Mouse (Mus musculus) ES-CJ7 (cell line): Measurements from ENCODE around the gene Oprm1.

Source experiments
- DNase-seq: peaks from one replicate; pipeline ENCODE4 v3.0.0; 2011; ENCODE audit warnings: low read depth, low spot score

The Oprm1 gene

DNA sequence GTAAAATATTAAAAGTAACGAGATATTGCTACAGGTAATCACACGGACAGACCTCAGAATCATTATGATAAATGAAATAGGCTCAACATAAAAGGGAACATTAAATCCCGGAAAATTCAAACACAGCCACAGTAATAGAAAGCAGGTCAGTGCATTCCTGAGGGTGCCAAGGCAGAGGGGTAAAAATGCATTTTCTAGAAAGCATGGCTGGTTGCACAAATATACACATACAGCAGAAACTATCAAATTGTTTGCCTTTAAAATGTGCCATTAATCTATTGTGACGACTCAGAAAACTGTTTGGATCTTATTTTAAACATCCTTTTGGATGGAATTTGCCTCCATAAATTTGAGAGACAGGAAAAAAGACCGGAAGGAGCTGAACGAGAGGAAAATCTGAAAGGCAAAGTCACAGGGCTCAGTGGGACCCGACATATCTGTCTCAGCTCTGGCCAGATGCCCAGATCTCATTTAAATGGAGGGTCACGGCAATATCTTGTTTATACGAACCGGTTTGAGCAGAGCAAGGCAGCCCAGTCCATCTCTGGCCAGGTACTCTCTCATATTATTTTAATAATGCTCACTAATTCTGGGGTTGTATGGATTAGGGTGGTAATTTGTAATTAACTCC, 289.1 kb downstream of the Oprm1 start:
- DNase-seq, result no peak

DNA sequence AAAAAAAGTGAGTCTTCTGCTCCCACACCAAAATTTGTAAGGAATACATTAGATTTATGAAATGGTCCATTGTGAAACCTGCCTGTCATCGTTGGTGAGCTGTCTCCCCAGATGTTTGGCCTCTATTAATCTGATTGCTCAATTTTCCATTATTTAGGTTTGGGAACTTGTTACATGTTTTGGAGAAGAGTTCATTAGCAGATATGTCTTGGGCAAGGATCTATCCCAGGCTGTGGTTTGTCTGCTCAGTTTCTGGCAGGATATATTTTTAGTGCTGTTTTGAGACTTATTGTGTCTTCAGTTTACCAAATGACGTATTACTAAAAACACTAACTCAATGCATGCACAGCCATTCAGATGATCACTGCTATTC, 289.6 kb downstream of the Oprm1 start:
- no peak for DNase-seq

DNA sequence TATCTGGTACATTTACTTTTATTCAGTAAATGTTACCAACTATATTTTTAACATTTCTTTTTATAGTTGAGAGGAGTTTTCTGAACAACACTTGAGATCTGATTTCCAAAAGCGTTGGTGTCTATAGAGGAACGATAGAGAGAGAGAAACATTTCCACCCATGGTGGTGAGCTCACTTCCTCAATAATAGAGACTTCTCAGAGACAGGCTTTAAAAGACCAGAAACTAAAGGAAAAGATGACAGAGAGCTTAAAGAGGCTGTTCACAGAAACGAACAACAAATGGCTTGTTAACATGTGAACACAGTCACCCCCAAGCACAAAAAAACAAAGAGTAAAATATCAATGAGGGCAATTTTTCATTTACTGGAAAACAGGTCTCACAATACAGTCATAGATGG, 291.6 kb downstream of the Oprm1 start:
- DNase-seq, result no peak

DNA sequence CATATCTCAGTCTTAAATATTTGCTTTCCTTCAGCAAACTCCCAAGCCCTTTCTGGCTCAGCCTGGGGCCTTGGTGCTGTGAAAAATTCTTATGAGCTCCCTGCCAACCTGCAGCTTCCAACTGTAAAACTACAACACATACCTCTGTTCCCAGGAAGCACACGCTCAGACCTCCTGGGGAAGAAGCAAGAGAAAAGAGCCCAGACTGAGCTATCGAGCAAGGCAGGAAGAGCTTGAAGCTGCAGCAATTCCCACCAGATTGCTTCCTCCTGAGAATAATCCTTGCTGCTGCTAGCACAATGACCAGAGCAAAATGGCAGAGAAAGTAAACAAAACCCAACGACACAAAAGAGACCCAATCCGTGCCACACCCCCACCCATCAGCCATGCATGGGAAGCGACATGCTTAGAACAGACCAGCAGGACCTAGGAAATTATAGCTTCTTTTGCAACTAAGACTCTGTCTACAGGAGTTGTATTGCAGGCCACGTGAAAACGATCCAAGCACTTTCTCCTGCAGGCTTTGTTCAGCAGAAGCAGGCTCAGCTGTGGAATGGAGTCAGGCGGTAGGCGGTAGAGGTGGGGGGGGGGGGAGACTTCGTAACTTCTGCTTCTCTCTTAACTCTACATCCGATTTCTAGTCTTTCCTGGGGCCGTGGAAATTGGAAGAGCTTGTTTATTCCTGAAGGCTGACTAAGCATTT, 294.2 kb downstream of the Oprm1 start, which contains the start of gene Ipcef1:
Gene Ipcef1, minus strand, starts transcription at position 164 of the 703 bp plus-strand sequence.
- peak; percentile 15 for DNase-seq

DNA sequence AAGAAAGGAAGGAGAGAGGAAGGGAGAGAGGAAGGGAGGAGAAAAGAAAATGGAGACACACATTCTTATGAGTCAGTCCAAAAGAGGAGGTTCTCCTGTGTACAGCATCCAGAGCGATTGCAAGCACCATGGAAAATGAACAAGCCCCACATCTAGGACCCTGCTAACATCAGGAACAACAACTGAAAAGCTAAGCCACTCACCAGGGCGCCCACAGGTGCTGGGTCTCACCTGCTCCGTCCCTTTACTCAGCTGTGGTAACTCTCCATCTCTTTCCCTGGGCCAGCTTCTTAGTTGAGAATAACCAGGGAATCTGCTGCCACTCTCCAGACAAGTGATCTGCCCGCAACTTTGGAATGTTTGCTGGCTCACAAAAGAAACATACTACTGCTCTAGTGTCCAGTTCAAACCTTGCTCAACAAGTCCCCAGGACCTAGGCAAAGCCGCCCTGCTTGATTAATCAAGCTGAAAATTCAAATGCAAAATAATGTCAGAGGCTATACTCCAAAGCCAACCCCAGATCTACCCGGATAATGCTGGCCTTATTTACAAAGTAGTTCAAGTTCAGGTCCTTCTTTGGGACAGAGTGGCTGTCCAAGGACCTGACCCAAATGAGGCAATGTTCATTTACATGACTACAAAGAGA, 296.4 kb downstream of the Oprm1 start:
- no peak for DNase-seq

DNA sequence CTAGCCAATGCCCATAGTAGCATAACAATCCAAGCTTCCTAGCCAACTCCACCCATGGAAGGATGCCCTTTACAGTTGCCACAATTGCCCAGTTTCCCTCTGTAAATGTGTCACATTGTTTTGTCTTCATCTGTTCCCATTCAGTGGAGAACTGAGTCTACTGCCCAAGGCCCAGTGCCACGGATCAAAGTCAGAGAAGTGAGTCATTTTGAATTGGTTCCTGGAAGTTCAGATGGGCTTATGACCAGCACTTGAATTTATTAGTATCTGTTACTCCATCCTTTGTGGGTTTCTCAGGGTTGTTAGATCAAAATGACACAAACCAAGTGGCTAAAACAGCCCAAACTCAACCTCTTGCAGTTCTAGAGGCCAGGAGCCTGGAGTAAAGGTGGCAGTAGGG, 299.2 kb downstream of the Oprm1 start:
- no peak for DNase-seq

DNA sequence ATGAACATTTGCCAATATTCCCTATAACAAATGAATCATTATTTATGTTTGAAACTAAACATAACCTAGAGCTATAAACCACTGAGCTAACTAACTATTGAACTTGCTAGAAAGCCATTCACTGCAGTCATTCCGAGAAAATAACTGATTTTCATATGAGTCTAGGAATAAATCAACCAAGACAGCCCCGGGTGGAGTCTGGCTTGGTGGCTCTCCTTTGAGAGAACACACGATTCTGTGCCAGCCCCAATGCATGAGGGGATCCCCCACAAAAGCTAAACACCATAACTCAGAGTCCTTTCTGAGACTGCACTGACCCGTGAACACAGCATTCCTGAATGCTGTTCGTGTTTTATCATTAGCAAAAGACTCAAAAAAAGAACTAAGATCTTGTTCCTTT, 302.0 kb downstream of the Oprm1 start:
- no peak for DNase-seq

DNA sequence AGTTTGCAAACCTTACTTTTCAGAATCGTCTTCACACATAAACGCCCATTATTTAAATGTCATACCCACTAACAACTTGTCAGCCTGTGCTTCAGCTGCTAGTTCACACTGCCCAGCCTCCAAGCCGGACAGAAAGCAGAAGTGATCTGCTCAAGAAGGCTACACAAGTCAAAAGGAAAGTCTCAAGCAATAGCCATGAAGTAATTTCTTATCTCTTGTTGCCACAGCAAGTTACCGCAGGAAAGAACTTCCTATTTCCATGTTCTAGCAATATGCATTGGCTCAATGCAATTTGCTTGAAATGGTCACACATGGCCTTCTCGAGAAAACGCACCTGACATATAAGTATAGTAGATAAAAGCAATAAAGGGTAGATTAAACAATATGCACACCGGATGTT, 304.7 kb downstream of the Oprm1 start:
- no peak for DNase-seq

DNA sequence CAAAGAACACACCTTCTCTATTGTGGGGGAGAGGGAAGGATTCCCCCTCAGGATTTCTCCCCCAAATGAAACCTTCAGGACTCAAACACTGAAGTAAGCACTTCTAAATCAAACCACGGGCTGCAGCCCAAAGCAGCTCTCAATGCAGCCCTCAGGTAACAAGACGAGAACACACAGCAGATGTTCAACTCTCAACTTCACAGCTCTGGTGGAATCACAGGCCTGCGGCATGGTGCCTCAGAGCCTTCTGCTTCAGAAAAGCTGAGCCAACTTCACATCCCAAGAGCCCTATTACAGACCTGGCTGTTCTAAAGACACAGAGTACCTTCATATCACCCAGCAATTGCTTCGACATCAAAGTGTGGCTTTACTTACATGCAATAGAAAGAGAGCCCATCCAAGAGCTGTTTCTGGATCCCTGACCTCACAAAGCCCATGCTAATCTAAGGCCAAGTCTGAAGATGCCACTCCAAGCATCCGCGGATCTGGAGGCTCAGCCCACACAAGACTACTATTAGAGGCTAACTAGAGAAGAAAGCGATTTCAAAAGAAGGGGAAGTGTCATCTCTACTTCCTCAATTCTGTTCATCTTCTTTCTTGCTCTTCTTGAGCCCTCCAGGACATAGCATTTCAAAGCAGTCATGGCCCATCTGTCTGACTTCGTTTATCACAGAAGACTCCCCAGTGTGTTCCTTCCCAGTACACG, 305.6 kb downstream of the Oprm1 start:
- no peak for DNase-seq

DNA sequence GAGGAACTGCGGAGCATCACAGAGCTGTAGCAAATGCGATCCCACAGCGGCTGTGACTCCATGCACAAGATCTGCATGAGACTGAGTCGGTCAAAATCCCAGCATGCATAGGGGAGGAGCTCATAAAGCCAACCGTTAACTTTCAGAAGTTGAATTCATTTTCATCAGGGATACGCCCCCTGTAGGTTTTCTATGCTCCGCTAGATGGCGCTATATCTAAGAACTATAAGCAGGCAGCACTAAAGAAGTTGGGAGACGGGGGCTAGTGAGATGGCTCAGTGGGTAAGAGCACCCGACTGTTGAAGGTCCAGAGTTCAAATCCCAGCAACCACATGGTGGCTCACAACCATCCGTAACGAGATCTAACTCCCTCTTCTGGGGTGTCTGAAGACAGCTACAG, 310.3 kb downstream of the Oprm1 start:
- peak; percentile 73 for DNase-seq

DNA sequence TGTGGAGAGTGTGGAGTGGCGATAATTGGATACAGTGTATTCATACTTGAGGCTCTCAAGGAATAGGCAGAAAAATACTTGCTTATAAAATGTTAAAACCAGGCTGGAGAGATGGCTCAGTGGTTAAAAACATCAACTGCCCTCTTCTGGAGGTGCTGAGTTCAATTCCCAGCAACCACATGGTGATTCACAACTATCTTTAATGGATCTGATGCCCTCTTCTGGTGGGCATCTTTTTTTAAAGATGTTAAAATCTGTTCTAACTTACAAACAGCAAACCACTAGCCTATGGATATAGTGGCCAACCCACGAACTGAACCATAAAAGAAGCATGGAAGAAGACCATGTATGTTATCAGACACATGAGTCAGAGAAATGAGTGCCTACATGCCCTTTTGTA, 310.8 kb downstream of the Oprm1 start:
- DNase-seq, result no peak

DNA sequence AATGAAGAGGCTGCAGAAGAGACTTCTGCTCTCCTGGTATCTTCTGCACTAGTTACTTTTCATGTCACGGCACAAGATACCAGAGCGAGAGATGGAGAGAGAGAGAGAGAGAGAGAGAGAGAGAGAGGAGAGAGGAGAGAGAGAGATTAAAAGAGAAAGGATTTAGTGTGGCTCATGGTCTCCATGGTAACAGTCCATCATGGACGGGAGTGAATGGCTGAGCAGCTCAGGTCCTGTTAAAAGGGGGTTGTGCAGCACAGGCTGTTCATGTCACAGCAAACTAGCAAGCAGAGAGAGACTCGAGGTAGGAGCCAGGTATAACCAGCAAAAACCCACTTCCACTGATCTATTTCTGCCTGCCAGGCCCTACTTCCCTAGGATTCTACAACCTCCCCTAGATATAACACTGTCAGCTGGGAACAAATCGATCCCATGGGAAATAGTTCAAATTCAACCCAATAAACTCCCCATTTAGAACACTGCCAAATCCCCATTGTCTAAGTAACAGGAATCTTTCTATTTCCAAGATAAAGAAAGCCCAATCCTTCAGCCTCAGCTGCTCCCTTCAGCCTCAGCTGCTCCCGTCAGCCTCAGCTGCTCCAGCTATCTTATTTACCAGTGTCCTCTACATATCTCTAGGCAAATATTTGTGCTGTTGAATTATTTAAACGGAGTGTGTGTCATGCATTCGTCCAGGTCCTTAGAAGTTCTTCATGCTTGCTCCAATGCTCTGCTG, 312.0 kb downstream of the Oprm1 start:
- no peak for DNase-seq

DNA sequence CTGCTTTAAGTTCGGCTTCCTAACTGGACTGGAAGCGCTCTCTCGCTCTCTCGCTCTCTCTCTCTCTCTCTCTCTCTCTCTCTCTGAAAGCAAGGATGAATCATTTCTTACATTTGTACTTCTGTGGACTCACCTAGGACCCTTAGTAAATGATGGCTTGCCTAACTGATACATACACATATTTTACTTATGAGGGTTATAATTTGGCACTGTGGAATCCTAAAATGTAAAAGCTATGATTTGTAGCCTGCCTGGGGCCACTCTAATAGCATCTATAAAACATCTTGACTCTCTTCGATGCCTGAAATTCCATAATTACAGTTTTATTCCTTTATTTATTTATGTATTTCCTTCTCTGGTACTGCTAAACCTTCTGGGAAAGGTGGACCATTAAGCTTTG, 312.6 kb downstream of the Oprm1 start:
- DNase-seq, result no peak

DNA sequence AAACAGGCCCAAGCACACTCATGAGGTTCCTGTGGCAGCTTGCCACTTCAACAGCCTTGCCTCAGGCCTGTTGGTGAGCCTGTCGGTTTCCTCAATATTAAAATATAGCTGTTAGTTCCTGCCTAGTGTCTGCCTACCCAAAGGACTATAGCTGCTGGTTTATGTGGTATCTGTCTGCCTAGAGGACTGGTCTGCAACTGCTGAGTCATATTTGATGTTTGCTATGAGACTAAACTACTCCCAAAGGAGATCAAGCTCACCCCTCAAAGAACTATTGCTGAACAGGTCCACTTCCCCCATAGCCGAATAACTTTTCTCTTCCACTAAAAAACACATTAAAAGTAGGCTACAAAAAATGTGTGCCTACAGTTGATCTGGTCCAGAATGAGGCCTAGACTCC, 315.9 kb downstream of the Oprm1 start:
- no peak for DNase-seq

DNA sequence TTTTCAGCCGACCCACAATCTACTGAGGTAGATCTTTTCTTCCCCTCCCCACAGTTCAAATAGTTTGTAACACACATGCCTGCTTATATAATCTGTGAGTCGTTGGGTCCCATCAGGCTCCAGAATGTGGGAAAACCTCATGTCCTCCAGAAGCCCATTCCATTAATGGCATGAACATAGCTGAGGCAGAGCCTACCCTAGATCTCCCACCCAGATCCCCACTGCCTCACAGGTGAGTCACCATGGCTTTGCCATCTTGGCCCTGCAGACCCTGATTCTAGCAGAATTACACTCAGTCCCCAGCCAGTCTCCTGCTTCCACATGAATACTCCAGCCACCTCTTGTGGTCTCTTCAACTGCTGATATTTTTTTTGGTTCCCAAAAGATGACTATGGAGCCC, 317.4 kb downstream of the Oprm1 start:
- DNase-seq, result no peak

DNA sequence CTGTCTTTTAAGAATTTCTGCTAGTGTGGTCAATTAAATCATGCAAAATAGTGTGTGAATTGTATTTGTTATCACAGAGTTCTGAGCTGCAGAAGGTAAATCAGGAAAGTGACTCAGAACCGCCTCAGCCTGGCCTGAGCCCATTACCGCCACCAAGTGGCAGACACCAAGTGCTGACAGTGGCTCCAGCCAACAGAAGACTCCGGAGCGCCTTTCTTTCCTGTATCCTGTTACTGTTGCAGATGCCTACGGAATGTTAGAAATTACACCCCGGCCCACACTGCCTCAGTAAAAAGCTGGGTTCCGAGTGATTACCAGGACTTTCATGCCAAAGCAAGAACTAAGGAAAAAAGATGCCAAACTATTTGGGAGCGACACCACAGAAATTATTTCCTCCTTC, 317.9 kb downstream of the Oprm1 start:
- peak; percentile 54 for DNase-seq

DNA sequence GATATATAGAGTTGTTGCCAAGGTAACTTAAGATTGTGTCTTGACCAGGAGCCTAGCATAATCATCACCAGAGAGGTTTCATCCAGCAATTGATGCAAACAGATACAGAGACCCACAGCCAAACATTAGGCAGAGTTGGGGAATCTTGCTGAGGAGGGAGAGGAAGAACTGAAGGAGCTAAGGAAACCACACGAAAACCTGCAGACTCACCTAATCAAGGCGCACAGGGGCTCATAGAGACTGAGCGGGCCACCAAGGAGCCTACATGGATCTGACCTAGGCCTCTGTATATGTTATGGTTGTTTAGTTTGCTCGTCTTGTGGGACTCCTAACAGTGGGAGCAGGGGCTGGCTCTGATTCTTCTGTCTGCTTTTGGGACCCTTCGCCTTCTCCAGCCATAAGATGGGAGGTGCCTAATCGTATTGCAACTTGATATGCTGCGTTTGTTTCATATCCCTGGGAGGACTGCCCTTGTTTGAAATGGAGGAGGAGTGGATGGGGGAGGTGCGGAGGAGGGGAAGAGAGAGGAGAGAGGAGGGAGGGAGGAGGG, 318.4 kb downstream of the Oprm1 start:
- DNase-seq, result no peak

DNA sequence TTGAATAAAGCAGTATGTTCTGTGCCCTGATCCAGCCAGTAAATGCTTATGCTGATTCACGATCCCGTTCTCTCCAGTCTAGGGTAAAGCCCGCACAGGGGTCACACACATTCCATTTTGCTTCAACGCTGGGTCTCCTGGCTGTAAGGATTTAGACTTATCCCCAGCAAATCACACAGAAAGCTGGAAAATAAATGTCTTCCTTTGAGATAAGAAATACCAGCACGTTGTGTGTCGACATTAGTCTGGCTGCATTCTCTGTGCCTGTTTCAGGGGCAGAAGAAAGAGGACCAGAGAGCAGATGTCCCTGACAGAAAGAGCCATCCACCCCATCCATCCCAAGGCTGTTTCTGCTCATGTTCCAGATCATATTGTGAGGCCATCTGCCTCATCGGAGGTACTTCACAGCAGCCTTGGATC, 319.1 kb downstream of the Oprm1 start:
- no peak for DNase-seq

DNA sequence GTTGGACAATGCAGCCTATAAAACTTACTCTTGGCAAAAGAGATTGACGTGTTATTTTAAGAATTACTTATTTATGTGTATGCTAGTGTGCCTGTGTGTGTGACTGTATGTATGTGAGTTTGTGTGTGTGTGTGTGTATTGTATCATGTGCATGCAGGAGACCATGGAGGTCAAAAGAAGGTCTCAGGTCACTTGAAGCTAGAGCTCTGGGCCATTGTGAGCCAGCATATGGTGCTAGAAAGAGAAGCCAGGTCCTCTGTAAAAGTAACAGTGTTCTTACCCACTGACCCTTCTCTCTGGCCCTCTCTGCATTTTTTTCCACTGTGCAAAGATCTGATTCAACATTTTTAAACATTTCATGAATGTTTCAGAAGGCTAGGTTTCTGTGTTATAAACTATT, 319.7 kb downstream of the Oprm1 start:
- DNase-seq, result no peak
